Mouse (Mus musculus) Patski (cell line): ENCODE measurements around the gene Aox4. TPM values are rescaled to one million over a fixed set of nuclear protein-coding genes. Genes with fewer than 3 reads are reported as not detected.

Source experiments
- ATAC-seq: fragments of 100-300 bp; one replicate; pipeline ENCODE4 v1.8.0; 2021
- CTCF ChIA-PET: fragments of 350-600 bp; sonication (Branson Sonifier 250); formaldehyde crosslinking; loops from one replicate; lab custom pipeline; 2022; ENCODE audit warnings: inconsistent platforms; lab: Charles Lee
- POLR2A ChIA-PET: fragments of 350-600 bp; sonication (Branson Sonifier 250); formaldehyde crosslinking; loops from one replicate; lab custom pipeline; 2022; ENCODE audit warnings: antibody characterized with exemption, inconsistent platforms; lab: Charles Lee
- DNase-seq: peaks from one replicate; pipeline ENCODE4 v3.0.0-alpha.2; 2011; ENCODE audit warnings: low read depth, low spot score
- H3K27me3 ChIP-seq: fragments of 371-371 bp; one replicate; pipeline ENCODE4 v1.5.1; 2021
- CTCF ChIP-seq: fragments of 100-300 bp; IDR thresholded peaks from one replicate; pipeline ENCODE4 v1.5.1; 2021
- in situ Hi-C: fragments of 300-500 bp; cut with MboI; formaldehyde crosslinking; loops from 3 replicates; pipeline ENCODE4 v1.11.1; 2018; ENCODE audit warnings: low pct_unique_long_range_greater_than_20kb, mixed read lengths
- polyA plus RNA-seq: library from polyadenylated mRNA; unstranded; gene quantifications from one replicate; pipeline ENCODE4 v1.2.3, GENCODE M21; 2021

Gene Aox4
- polyA plus RNA-seq, 1 experiment from 2014 or later: not detected

GRCm38 (mm10) chr1:58244487-58244886 is 34.3 kb downstream of the Aox4 start:
- POLR2A ChIA-PET: interaction anchor here (0.7 kb wide), 1 partner anchor 507 kb away, joined by 3 read pairs; no protein-coding TSS in a partner anchor
- ATAC-seq: no peak
- in situ Hi-C loops: no loop called here

GRCm38 (mm10) chr1:58248518-58248917 is 38.3 kb downstream of the Aox4 start:
- H3K27me3 ChIP-seq: peaks cover 18% of the 10 kb centered on the region
- no peak for TF ChIP-seq CTCF
- POLR2A ChIA-PET: no interaction called here
- in situ Hi-C loops: no loop called here
- no peak for DNase-seq
- CTCF ChIA-PET: interaction anchor here (0.7 kb wide), 1 partner anchor 72 kb away, joined by 3 read pairs; no protein-coding TSS in a partner anchor
- ATAC-seq: no peak

More at GRCm38 (mm10) chr1:58244487-58244886, 34.3 kb downstream of the Aox4 start:
- DNase-seq: no peak
- peaks cover 18% of the 10 kb centered on the region for H3K27me3 ChIP-seq
- CTCF ChIA-PET: no interaction called here
- TF ChIP-seq CTCF: no peak

GRCm38 (mm10) chr1:58253466-58253865 is 43.3 kb downstream of the Aox4 start:
- no peak for ATAC-seq
- no peak for TF ChIP-seq CTCF
- POLR2A ChIA-PET: no interaction called here
- H3K27me3 ChIP-seq: no peaks in the 10 kb centered on the region
- CTCF ChIA-PET: no interaction called here
- no peak for DNase-seq
- in situ Hi-C loops: no loop called here

- ATAC-seq: no peak
- in situ Hi-C loops: no loop called here
- ChIA-PET POLR2A (no interaction called here), CTCF (no interaction called here)
- no peak for TF ChIP-seq CTCF
- peak; percentile 7 for DNase-seq
- H3K27me3 ChIP-seq: no peaks in the 10 kb centered on the region
Observed at GRCm38 (mm10) chr1:58257195-58257991, 47.2 kb downstream of the Aox4 start.

GRCm38 (mm10) chr1:58260311-58260710 is 50.1 kb downstream of the Aox4 start:
- no peak for TF ChIP-seq CTCF
- POLR2A ChIA-PET: interaction anchor here (0.6 kb wide), 1 partner anchor 114 kb away, joined by 8 read pairs; no protein-coding TSS in a partner anchor
- H3K27me3 ChIP-seq: no peaks in the 10 kb centered on the region
- in situ Hi-C loops: no loop called here
- CTCF ChIA-PET: no interaction called here
- ATAC-seq (no peak), DNase-seq (no peak)

- ATAC-seq (no peak), DNase-seq (no peak)
- peaks cover 11% of the 10 kb centered on the region for H3K27me3 ChIP-seq
- POLR2A ChIA-PET: no interaction called here
- CTCF ChIA-PET: interaction anchor here (0.8 kb wide), 1 partner anchor 111 kb away, joined by 4 read pairs; no protein-coding TSS in a partner anchor
- in situ Hi-C loops: no loop called here
- no peak for TF ChIP-seq CTCF
Observed at GRCm38 (mm10) chr1:58268231-58268630, 58.0 kb downstream of the Aox4 start.

- peak; percentile 59 for TF ChIP-seq CTCF
- DNase-seq (no peak), ATAC-seq (no peak)
- peaks cover 11% of the 10 kb centered on the region for H3K27me3 ChIP-seq
- POLR2A ChIA-PET: interaction anchor here (0.6 to 0.9 kb wide), 2 partner anchors 115 to 321 kb away, joined by 3 to 4 read pairs; no protein-coding TSS in a partner anchor
- in situ Hi-C loops: loop anchor here (5.0 kb wide), 1 partner anchor 114 kb away; no protein-coding TSS in a partner anchor
- CTCF ChIA-PET: interaction anchor here (1.0 to 1.6 kb wide), 3 partner anchors 12 to 105 kb away, joined by 3 read pairs; no protein-coding TSS in a partner anchor
Observed at GRCm38 (mm10) chr1:58270807-58271569, 60.8 kb downstream of the Aox4 start.

GRCm38 (mm10) chr1:58275879-58276278 is 65.7 kb downstream of the Aox4 start:
- DNase-seq (no peak), ATAC-seq (no peak)
- no peak for TF ChIP-seq CTCF
- in situ Hi-C loops: loop anchor here (25.0 kb wide), 1 partner anchor 314 kb away; no protein-coding TSS in a partner anchor
- CTCF ChIA-PET: no interaction called here
- peaks cover 5% of the 10 kb centered on the region for H3K27me3 ChIP-seq
- POLR2A ChIA-PET: no interaction called here

- POLR2A ChIA-PET: no interaction called here
Observed at GRCm38 (mm10) chr1:58278026-58278425, 67.8 kb downstream of the Aox4 start, which contains the start of gene Aox2. TSS of gene Aox2 (plus strand) at chr1:58278326.

GRCm38 (mm10) chr1:58278513-58278912 is 68.3 kb downstream of the Aox4 start:
- no peak for ATAC-seq
- in situ Hi-C loops: loop anchor here (25.0 kb wide), 1 partner anchor 316 kb away; no protein-coding TSS in a partner anchor
- TF ChIP-seq CTCF: no peak
- no peak for DNase-seq
- no peaks in the 10 kb centered on the region for H3K27me3 ChIP-seq
- ChIA-PET POLR2A (no interaction called here), CTCF (interaction anchor here (1.2 kb wide), 1 partner anchor 18 kb away, joined by 5 read pairs; no protein-coding TSS in a partner anchor)

More at GRCm38 (mm10) chr1:58278026-58278425, 67.8 kb downstream of the Aox4 start, which contains the start of gene Aox2:
- in situ Hi-C loops: loop anchor here (25.0 kb wide), 1 partner anchor 316 kb away; no protein-coding TSS in a partner anchor
- no peaks in the 10 kb centered on the region for H3K27me3 ChIP-seq
- no peak for DNase-seq
- CTCF ChIA-PET: interaction anchor here (0.8 to 1.2 kb wide), 2 partner anchors 11 to 18 kb away, joined by 3 to 5 read pairs; no protein-coding TSS in a partner anchor
- TF ChIP-seq CTCF: no peak
- no peak for ATAC-seq
